Mouse (Mus musculus): ENCODE results near the gene Tspear. TPM values are rescaled to one million over a fixed set of nuclear protein-coding genes. Genes with fewer than 3 reads are reported as not detected.
"Not testable (repeated sequence)": the region's sequence is repeated elsewhere in the genome, so short reads cannot be mapped to it uniquely, and the experiment has no call there.

Gene Tspear
- polyA plus RNA-seq, 1 experiment: 0.07 TPM

- H3K36me3 ChIP-seq (ENCODE audit: control insufficient read depth, insufficient read depth, low read length); H3K27ac ChIP-seq (ENCODE audit: control insufficient read depth, insufficient read depth, low read depth, low read length); H3K4me1 ChIP-seq (ENCODE audit: control insufficient read depth, insufficient read depth, low read length); H3K27me3 ChIP-seq (ENCODE audit: control insufficient read depth, insufficient read depth, low read length); H3K4me3 ChIP-seq (ENCODE audit: control insufficient read depth, low read depth, low read length): not testable (repeated sequence)
Measured at GRCm38 (mm10) chr10:77782442-77782841, 96.1 kb downstream of the Tspear start, which contains the start of gene Gm3250. TSS of gene Gm3250 (minus strand) at chr10:77782542.

- H3K4me1 ChIP-seq (ENCODE audit: control insufficient read depth, insufficient read depth, low read length); H3K27me3 ChIP-seq (ENCODE audit: control insufficient read depth, insufficient read depth, low read length); H3K36me3 ChIP-seq (ENCODE audit: control insufficient read depth, insufficient read depth, low read length); H3K4me3 ChIP-seq (ENCODE audit: control insufficient read depth, low read depth, low read length); H3K27ac ChIP-seq (ENCODE audit: control insufficient read depth, insufficient read depth, low read depth, low read length): not testable (repeated sequence)
Measured at GRCm38 (mm10) chr10:77783396-77783795, 97.0 kb downstream of the Tspear start.

- H3K27ac ChIP-seq (ENCODE audit: control insufficient read depth, insufficient read depth, low read depth, low read length); H3K4me1 ChIP-seq (ENCODE audit: control insufficient read depth, insufficient read depth, low read length); H3K36me3 ChIP-seq (ENCODE audit: control insufficient read depth, insufficient read depth, low read length); H3K4me3 ChIP-seq (ENCODE audit: control insufficient read depth, low read depth, low read length); H3K27me3 ChIP-seq (ENCODE audit: control insufficient read depth, insufficient read depth, low read length): not testable (repeated sequence)
Measured at GRCm38 (mm10) chr10:77787876-77788275, 101.5 kb downstream of the Tspear start, which contains the start of gene Gm7137. TSS of gene Gm7137 (minus strand) at chr10:77788200.

- H3K4me3 ChIP-seq (ENCODE audit: control insufficient read depth, low read depth, low read length): no peak overlapping the region
- H3K27ac ChIP-seq (ENCODE audit: control insufficient read depth, insufficient read depth, low read depth, low read length): no peak overlapping the region
- no peaks in the 10 kb centered on the region for H3K27me3 ChIP-seq (ENCODE audit: control insufficient read depth, insufficient read depth, low read length)
- TF ChIP-seq CTCF (IDR thresholded peaks at IDR 0.05; ENCODE audit: control insufficient read depth, insufficient read depth, insufficient replicate concordance, low read depth, low read length) (no peak), POLR2A (IDR thresholded peaks at IDR 0.05; ENCODE audit: control insufficient read depth, low read depth, low read length) (no peak)
- no peaks in the 10 kb centered on the region for H3K4me1 ChIP-seq (ENCODE audit: control insufficient read depth, insufficient read depth, low read length)
- H3K36me3 ChIP-seq (ENCODE audit: control insufficient read depth, insufficient read depth, low read length): no peaks in the 10 kb centered on the region
Measured at GRCm38 (mm10) chr10:77788621-77789020, 102.3 kb downstream of the Tspear start.

GRCm38 (mm10) chr10:77794976-77795375, 108.6 kb downstream of the Tspear start, which contains the start of gene Gm9639:
TSS of gene Gm9639 (minus strand) at chr10:77795076.
- Histone ChIP-seq H3K27me3 (ENCODE audit: control insufficient read depth, insufficient read depth, low read length) (no peaks in the 10 kb centered on the region), H3K27ac (ENCODE audit: control insufficient read depth, insufficient read depth, low read depth, low read length) (no peak within 1 kb of the TSS), H3K4me1 (ENCODE audit: control insufficient read depth, insufficient read depth, low read length) (no peaks in the 10 kb centered on the region), H3K36me3 (ENCODE audit: control insufficient read depth, insufficient read depth, low read length) (no peaks in the 10 kb centered on the region), H3K4me3 (ENCODE audit: control insufficient read depth, low read depth, low read length) (no peak within 1 kb of the TSS)
- TF ChIP-seq POLR2A (IDR thresholded peaks at IDR 0.05; ENCODE audit: control insufficient read depth, low read depth, low read length) (no peak), CTCF (IDR thresholded peaks at IDR 0.05; ENCODE audit: control insufficient read depth, insufficient read depth, insufficient replicate concordance, low read depth, low read length) (no peak)

GRCm38 (mm10) chr10:77797677-77798076, 111.3 kb downstream of the Tspear start:
- H3K4me1 ChIP-seq (ENCODE audit: control insufficient read depth, insufficient read depth, low read length): no peaks in the 10 kb centered on the region
- no peak overlapping the region for H3K4me3 ChIP-seq (ENCODE audit: control insufficient read depth, low read depth, low read length)
- no peak overlapping the region for H3K27ac ChIP-seq (ENCODE audit: control insufficient read depth, insufficient read depth, low read depth, low read length)
- TF ChIP-seq POLR2A (IDR thresholded peaks at IDR 0.05; ENCODE audit: control insufficient read depth, low read depth, low read length): no peak
- no peak for TF ChIP-seq CTCF (IDR thresholded peaks at IDR 0.05; ENCODE audit: control insufficient read depth, insufficient read depth, insufficient replicate concordance, low read depth, low read length)
- H3K27me3 ChIP-seq (ENCODE audit: control insufficient read depth, insufficient read depth, low read length): no peaks in the 10 kb centered on the region
- no peaks in the 10 kb centered on the region for H3K36me3 ChIP-seq (ENCODE audit: control insufficient read depth, insufficient read depth, low read length)

GRCm38 (mm10) chr10:77798164-77798920, 112.0 kb downstream of the Tspear start:
- not testable (repeated sequence) for H3K27me3 ChIP-seq (ENCODE audit: control insufficient read depth, insufficient read depth, low read length); H3K4me1 ChIP-seq (ENCODE audit: control insufficient read depth, insufficient read depth, low read length); H3K27ac ChIP-seq (ENCODE audit: control insufficient read depth, insufficient read depth, low read depth, low read length); H3K4me3 ChIP-seq (ENCODE audit: control insufficient read depth, low read depth, low read length); H3K36me3 ChIP-seq (ENCODE audit: control insufficient read depth, insufficient read depth, low read length)

- no peaks in the 10 kb centered on the region for H3K27me3 ChIP-seq (ENCODE audit: control insufficient read depth, insufficient read depth, low read length)
- H3K27ac ChIP-seq (ENCODE audit: control insufficient read depth, insufficient read depth, low read depth, low read length): no peak within 1 kb of the TSS
- H3K4me3 ChIP-seq (ENCODE audit: control insufficient read depth, low read depth, low read length): no peak within 1 kb of the TSS
- H3K36me3 ChIP-seq (ENCODE audit: control insufficient read depth, insufficient read depth, low read length): no peaks in the 10 kb centered on the region
- H3K4me1 ChIP-seq (ENCODE audit: control insufficient read depth, insufficient read depth, low read length): no peaks in the 10 kb centered on the region
- no peak for TF ChIP-seq CTCF (IDR thresholded peaks at IDR 0.05; ENCODE audit: control insufficient read depth, insufficient read depth, insufficient replicate concordance, low read depth, low read length)
Measured at GRCm38 (mm10) chr10:77798921-77799508, 112.6 kb downstream of the Tspear start, which contains the start of gene Gm19668. TSS of gene Gm19668 (minus strand) at chr10:77799133.

Measured in testis, adult 2 months (tissue).